Mouse (Mus musculus) kidney, adult 10 weeks (tissue): ENCODE data around the gene Rnf25. TPM values are rescaled to one million over a fixed set of nuclear protein-coding genes. Genes with fewer than 3 reads are reported as not detected.

ENCODE experiments used
- polyA plus RNA-seq: library from polyadenylated mRNA; stranded (reverse); fragments of 350-450 nt; fragmentation: Illumina TruSeq; extraction: RNeasy Lipid Tissue Mini Kit (QIAGEN cat#74804); gene quantifications from one replicate; pipeline ENCODE4 v1.2.3, GENCODE M21; 2014; ENCODE audit warnings: low read depth, low replicate concordance

Rnf25 gene
- 9.3 TPM for polyA plus RNA-seq

GRCm38 (mm10) chr1:74601267-74601962 lies at the start of gene Rnf25, which contains the start of gene Stk36:
Gene Rnf25 (minus strand): TSS chr1:74601397.
Gene Stk36 (plus strand): TSS chr1:74601445.

GRCm38 (mm10) chr1:74587773-74588445 lies 13.3 kb downstream of the Rnf25 start, which contains the start of the genes Zfp142 and Bcs1l:
Gene Zfp142 (minus strand): TSS chr1:74588246.
Gene Bcs1l (plus strand): TSS chr1:74588289.

GRCm38 (mm10) chr1:74544184-74544583 lies 57.0 kb downstream of the Rnf25 start, which contains the start of gene Usp37:
Gene Usp37 (minus strand): TSS chr1:74544284.

Other genes starting within 250 kb of the Rnf25 start
- 0.28 TPM for gene Catip, start 239.3 kb downstream of the Rnf25 start, polyA plus RNA-seq
- gene Slc11a1, start 226.2 kb downstream of the Rnf25 start, polyA plus RNA-seq, result not detected
- gene Ctdsp1, start 209.9 kb downstream of the Rnf25 start, polyA plus RNA-seq, result 19.7 TPM
- 29.1 TPM for gene Vil1, start 192.0 kb downstream of the Rnf25 start, polyA plus RNA-seq
- gene Cnot9, start 95.3 kb downstream of the Rnf25 start, polyA plus RNA-seq, result 22.3 TPM
- gene Plcd4, start 58.5 kb downstream of the Rnf25 start, polyA plus RNA-seq, result 5.7 TPM
- 12.9 TPM for gene Usp37, start 57.1 kb downstream of the Rnf25 start, polyA plus RNA-seq
- 2.8 TPM for gene Zfp142, start 13.2 kb downstream of the Rnf25 start, polyA plus RNA-seq
- gene Bcs1l, start 13.1 kb downstream of the Rnf25 start, polyA plus RNA-seq, result 8.9 TPM
- 3.8 TPM for gene Stk36, start within 50 bp of the Rnf25 start, polyA plus RNA-seq
- 22.1 TPM for gene Ttll4, start 60.3 kb upstream of the Rnf25 start, polyA plus RNA-seq
- gene Cyp27a1, start 112.2 kb upstream of the Rnf25 start, polyA plus RNA-seq, result 7.9 TPM
- 1.2 TPM for gene Prkag3, start 147.8 kb upstream of the Rnf25 start, polyA plus RNA-seq
- not detected for gene Wnt6, start 170.5 kb upstream of the Rnf25 start, polyA plus RNA-seq
- gene Wnt10a, start 190.1 kb upstream of the Rnf25 start, polyA plus RNA-seq, result not detected